Mouse (Mus musculus): ENCODE measurements around the gene Gm36210.
"Not testable (repeated sequence)": the region's sequence is repeated elsewhere in the genome, so short reads cannot be mapped to it uniquely, and the experiment has no call there.

Gene Gm36210

DNA sequence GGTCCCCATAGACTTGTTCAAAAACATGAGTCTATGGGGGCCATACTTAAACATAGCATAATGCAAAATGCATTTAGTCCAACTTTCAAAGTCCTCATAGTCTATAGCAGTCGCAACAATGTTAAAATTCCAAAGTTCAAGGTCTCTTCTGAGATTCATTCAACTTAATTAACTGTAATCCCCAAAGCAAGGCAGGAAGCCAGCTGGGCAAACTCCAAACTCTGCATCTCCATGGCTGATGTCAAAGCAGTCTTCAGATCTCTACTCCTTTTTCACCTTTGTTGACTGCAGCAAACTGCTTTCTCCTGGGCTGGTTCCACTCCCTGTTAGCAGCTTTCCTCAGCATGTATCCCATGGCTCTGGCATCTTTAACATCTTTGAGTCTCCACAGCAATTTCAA lies 27.3 kb downstream of the Gm36210 start:
- not testable (repeated sequence) for DNase-seq (ENCODE audit: inconsistent ontology term)

DNA sequence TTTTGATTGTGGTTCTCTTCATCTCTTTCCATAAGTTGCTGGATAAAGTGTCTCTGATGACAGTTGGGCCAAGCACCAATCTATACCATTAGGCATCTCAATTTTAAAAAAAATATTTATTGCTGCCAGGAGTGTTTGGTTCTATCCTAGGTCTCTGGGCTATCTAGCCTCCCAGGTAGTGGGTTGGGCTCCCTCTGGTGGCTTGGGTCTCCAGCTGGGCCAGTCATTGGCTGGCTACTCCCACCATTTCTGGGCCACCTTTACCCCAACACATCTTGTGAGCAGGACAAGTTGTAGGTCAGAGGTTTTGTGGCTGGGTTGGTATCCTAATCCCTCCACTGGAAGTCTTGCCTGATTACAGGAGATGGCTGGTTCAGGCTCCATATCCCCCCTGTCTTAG lies 28.1 kb downstream of the Gm36210 start:
- DNase-seq (ENCODE audit: inconsistent ontology term), result no peak

DNA sequence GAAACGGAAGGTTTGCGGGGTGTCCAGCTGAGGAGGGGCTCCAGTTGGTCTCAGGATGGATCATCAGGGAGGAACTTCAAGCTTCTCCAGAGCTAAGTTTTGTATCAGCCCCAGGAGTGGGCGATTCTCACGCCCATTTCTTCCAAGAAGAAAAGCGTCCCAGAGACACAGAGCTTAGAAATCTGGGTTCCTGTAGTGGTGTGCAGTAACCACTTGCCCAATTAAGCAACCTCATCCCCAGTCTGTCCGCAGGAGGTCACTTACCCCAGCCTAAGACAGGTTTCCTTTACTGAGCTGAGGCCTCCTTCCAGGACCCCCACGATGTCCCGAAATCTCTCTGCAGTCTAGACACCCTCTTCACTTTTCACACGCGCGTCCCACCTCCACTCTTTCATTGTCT lies 29.1 kb downstream of the Gm36210 start:
- no peak for DNase-seq (ENCODE audit: inconsistent ontology term)

DNA sequence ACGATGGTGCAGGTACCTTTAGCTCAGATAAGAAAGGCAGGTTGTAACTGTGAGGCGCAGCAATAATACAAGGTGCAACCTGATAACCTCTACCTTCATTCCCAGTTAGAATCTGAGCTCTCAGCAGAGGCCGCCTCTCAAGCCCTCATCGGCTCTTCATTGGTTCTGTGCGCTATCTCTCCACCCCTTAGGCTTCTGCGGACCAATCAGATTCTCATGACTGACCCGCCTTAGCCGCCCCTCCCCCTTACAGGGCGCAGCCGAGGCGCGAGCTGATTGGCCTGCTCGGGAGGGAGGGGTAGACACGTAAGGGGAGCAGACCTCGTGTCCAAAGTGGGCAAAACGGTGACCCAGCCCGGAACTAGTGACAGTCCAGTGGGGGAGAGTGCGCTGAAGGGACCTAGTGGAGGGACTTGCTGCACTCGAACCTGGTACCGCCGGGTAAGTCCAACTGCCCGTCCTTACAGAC lies 29.5 kb downstream of the Gm36210 start, which contains the start of gene Isoc2a:
TSS of gene Isoc2a (plus strand) at position 401 of the 469 bp plus-strand sequence.
- DNase-seq (ENCODE audit: inconsistent ontology term), result peak; percentile 99

DNA sequence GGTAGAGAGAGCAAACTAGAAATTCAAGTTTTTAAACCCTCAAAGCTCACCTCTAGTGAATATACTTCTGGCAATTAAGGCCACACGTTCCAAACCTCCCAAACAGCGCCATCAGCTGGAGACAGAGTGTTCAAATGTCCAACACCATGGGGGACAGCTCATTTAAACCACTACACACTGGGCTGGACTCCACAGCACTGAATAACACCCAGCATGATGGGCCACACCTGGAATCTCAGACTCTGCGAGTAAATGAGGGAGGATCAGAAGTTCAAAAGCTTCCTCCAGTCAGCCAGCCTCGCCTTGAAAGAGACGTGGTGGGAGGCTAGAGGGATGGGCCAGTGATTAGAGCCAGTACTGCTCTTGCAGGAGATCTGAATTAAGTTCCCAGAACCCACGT lies 36.2 kb downstream of the Gm36210 start, which contains the start of gene Isoc2b:
TSS of gene Isoc2b (minus strand) at position 126 of the 400 bp plus-strand sequence.
- no peak for DNase-seq (ENCODE audit: inconsistent ontology term)

DNA sequence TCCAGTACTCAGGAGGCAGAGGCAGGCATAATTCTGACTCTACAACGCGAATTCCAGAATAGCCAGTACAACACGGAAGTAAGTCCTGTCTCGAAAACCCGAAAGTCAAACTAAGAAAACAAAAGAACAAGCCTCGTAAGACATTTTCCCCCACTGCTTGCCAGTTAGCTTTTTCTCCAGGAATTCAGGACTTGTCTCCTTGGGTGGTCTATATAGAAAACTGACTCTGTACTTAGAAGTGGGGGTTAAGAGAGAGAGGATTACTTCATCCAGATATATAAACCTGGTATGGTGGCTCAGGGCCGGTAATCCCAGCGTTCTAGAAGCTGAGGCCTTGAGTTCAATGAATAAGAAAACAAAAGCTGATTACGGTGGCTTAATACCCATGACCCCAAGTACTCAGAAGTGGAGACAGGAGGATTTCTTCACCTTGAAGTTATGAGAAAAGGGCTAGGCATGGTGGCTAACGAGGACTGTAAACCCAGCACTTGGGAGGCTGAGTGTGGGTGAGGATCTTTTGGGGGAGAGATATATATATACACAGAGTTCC lies 39.6 kb downstream of the Gm36210 start:
- no peak for DNase-seq (ENCODE audit: inconsistent ontology term)

DNA sequence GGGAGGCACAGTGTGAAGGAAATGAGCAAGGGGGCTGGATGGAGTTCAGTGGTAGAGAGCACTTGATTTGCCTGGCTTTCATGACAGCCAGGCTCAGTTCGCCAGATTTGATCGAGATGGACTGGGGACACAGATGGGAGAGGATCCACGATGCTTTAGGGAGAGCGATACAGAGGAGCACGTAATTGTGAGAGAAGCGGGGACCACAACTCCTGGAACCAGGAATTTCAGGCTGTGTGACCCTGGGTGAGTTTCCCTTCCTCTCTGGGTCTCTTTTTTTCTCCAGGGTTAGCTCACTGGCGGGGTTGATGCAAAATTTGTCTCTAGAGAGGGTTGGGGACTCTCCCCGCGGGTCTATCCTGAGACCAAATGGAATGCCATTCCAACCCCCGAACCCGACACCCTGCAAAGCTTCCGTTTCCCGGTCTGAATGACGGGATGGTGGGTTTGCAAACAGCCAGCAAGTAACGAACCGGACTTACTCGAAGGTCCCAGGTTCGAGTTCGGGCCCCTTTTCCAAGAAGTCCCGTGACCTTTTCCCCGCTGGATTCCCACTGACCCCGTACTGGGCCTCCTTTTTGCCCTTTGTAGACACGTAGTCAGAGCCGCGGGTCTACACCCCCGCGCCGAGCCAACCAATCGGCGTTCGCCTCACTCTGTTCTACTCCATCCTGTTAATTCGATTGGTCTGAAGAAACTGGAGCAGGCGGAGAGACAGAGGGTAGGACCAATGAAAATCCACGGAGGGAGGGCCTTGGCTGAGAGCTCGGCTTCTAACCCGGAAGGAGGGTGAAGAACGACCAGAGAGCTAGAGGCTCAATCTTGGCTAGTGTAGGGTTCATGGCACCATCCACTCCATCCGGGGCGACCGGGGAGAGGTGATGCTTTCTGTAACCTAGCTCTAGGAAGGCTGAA lies 40.5 kb downstream of the Gm36210 start:
- DNase-seq (ENCODE audit: inconsistent ontology term), result peak; percentile 99

DNA sequence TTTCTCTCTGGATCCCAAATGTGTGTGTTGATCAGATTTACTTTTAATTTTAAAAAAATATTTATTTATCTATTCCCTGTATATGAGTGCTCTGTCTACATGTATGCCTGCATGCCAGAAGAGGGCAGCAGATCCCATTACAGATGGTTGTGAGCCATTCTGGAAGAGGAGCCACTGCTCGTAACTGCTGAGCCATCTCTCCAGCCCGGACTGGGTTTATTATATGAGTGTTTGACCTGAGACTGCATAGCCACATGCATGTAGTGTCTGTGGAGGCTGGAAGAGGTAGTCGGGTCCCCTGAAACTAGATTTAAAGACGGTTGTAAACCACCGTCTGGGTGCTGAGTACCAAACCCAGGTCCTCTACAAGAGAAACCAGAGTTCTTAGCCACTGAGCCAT lies 41.2 kb downstream of the Gm36210 start:
- DNase-seq (ENCODE audit: inconsistent ontology term), result no peak

DNA sequence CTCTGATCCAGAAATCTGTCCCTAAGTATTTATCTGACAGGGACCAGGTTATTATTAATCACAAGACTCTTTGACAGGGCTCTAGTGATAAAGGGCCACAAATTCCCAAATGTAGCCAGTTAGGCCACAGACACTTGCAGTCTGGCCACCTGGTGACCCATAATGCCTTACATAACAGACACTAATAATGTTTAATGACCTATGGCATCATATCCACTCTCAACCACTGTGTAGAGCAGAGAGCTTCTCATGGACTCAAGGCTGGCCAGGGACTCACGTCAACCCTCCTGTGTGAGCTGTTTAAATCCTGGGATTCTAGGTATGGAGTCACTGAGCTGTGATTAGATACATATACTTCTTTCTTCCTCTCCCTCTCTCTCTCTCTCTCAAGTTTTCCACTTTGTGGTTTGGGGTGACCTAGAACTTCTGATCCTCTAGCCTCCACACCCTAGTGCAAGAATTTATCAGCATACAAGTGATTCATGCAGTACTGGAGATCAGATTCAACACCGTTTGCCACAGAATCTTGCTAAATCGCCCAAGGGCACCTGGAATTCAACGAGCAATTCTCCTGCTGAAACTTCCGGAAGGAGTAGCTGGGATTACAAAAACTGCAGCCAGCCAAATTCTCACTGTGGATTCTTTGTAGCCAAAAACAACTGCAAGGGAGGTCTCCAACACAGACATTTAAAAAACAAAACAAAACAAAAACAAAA lies 42.0 kb downstream of the Gm36210 start:
- DNase-seq (ENCODE audit: inconsistent ontology term), result peak; percentile 22

DNA sequence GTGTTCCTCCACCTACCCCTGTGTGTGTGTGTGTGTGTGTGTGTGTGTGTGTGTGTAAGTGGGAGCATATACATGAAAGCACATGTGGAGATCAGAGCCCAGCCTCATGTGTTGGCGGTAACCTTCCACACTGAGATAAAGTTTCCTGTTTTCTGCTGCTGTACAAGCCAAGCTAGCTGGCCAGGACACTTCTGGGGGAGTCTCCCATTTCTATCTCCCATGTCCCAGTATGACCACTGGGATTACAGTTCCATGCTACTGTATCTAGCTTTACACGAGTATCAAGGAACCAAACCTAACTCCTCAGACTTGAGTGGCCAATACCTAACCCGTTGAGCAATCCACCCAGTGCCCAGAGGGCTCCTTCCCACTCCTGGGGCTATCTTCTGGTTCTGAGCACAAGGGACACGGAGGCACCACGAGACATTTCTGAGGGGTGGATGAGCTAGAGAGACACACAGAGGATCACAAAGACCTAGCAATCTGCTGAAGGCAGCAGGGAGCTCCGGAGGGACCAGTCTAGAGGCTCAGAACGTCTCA lies 42.7 kb downstream of the Gm36210 start:
- no peak for DNase-seq (ENCODE audit: inconsistent ontology term)

DNA sequence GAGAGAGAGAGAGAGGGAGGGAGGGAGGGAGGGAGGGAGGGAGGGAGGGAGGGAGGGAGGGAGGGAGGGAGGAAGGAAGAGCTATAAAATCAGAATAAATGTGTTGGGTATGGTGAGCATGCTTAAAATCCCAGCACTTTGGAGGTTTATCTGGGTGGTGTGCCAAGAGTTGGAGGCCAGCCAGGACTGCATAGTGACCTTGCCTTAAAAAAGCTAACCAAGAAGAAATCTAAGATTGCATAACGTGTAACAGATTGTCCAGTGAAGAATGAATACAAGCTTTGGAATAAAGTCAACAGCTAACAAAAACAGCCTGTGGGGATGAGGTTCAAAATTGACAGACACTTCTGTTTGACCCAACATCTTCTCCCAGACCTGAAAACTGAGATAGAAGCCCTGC lies 43.3 kb downstream of the Gm36210 start:
- peak; percentile 62 for DNase-seq (ENCODE audit: inconsistent ontology term)

DNA sequence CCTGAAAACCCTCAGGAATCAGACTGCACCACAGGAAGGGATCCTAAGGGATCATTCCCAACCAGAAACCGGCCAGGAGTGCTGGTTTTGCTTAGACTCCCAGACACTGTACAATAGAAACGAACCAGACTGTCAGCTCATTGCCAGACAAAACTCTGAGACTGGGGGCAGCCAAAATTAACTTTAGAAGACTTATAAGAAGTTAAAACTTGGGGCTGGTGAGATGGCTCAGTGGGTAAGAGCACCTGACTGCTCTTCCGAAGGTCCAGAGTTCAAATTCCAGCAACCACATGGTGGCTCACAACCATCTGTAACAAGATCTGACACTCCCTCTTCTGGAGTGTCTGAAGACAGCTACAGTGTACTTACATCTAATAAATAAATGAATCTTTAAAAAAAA lies 45.4 kb downstream of the Gm36210 start:
- not testable (repeated sequence) for DNase-seq (ENCODE audit: inconsistent ontology term)

DNA sequence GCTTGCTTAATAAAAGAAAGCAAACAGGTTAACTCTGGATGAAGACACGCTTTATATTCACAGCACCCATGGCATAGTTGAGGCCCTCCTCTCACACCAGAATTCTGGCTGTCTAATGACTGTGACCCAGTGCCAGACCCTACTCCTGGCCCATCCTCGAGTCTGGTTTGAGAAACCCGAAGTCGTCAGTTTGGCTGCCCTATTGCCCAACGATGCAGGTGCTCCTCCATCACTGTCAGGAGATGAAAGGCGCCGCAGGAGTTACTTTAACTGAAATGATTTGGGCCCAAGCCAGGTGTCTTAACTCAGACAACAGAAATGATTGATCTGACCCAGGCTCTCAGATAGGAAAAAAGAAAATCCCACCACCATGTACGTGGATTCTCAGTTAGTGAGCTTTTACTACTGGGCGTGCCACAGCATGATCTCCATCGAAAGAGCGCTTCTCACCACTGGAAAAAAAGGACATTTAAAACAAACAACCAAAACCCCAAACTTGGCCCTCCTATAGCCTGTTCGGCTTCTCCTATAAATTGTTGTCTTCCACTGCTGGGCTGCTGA lies 46.8 kb downstream of the Gm36210 start:
- DNase-seq (ENCODE audit: inconsistent ontology term), result no peak

DNA sequence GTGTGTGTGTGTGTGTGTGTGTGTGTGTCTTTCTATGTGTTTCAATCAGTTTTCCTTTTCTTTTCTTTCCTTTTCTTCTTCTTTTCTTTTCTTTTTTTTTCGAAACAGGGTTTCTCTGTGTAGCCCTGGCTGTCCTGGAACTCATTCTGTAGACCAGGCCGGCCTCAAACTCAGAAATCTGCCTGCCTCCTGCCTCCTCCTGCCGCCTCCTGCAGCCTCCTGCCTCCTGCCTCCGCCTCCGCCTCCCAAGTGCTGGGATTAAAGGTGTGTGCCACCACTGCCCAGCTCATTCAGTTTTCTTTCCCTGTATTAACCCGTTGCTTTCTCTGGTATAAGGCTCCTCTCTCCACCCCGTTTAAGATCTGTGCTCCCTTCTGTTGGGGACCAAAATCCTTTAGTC lies 49.0 kb downstream of the Gm36210 start:
- no peak for DNase-seq (ENCODE audit: inconsistent ontology term)

DNA sequence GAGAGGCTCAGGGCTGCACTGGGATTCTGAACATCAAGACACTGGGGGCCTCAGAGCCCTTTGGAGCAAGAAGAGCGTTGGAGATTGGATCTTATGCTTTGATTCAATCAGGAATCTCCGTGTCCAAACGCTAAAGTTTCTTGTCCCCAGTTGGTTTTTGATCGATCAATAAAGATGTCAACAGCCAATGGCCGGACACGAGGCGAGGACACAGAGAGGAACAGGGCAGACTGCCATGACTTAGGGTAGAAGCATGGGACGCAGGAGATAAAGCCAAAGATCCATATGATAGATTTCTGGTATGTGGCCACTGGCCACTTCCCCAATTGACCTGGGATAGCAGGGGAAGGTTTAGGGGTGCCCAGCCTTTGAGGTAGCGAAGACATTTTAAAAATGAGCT lies 49.8 kb downstream of the Gm36210 start:
- no peak for DNase-seq (ENCODE audit: inconsistent ontology term)

DNA sequence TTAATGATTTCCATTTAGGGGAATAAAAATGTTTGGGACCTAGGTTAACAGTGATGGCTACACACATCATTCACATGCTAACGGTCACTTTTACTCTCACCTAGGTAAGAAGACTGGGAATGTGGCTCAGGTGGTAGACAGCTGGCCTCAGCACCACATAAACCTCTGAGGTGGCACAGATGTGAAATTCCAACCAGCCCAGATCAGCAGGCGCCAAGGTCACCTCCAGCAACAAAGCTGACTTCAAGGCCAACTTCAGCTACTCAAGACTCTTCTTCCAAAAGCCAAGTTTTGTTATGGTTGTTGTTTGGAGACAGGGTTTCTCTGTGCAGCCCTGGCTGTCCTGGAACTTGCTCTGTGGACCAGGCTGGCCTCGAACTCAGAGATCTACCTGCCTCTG lies 52.7 kb downstream of the Gm36210 start:
- DNase-seq (ENCODE audit: inconsistent ontology term), result no peak

DNA sequence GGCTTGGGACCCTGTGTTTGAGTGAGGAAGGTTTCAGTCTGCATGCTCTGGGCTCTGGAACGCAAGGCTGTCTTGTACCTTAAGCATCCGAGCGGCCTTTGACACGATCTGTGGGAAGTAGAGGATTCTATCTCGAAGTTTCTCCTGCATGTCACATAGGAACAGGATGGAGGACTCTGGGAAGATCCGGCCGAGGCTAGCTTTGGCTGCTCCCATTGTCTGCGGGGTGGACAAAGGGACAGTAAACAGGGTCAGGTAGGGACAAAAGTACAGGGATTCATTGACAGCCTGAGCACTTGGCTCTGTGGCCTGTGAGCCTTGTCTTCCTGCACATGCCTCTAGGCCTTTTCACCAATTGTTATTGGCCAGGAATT lies 55.0 kb downstream of the Gm36210 start:
- no peak for DNase-seq (ENCODE audit: inconsistent ontology term)

DNA sequence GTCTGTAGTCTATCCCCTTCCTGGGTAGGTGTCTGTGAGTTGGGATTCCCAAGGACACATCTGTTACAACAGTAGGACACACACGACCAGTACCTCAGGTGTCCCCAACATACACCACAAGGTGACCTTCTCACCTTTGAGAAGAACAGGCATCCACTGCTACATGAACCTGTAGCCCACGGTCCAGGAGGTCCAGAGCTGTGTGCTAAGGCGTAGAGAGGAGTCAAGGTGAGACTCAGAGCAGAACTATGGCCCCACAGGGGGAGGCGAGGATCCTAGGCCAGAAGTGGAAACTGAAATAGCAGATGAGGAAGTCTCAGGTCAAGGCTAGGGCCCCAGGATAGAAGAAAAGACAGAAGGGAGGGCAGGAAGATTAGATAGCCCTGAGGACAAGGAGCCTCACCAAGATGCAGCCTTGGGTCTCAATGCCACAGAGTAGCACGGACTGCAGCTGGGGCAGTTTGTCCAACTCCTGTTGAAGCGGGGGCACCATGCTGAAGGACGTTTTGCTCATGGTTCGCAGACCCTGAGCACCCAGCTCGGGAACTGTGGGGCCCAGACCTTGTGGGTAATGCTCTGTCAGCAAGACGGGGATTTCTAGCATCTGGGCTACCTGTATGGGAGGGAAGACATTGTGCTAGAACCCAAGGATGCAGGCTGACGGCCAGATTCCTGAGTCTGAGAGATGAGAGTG lies 55.5 kb downstream of the Gm36210 start:
- DNase-seq (ENCODE audit: inconsistent ontology term), result no peak

DNA sequence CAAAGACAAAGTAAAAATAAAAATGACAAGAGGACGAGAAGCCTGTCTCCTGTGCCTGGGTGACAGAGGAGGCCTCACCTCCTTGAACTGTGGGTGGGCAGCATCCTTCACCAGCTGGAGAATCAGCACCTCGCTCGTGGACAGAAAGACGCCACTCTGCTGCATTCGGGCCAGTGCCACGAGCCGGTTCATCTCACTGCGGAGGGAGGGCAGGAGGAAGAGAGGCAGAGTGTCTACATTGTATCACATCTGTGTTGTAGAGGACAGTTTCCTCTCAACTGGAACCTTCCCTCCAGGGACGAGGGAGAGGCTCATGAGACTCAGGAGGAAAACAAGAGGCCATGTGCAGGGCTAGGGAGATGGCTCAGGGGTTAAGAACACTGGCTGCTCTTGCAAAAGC lies 56.9 kb downstream of the Gm36210 start:
- DNase-seq (ENCODE audit: inconsistent ontology term), result no peak

Data from Muller cell, postnatal 12 days (primary cell).